Mouse (Mus musculus): ENCODE data around the gene Vps54. TPM values are rescaled to one million over a fixed set of nuclear protein-coding genes. Genes with fewer than 3 reads are reported as not detected.

The Vps54 gene
- polyA plus RNA-seq, 1 experiment from 2014 or later = 7.0 TPM

- H3K4me3 ChIP-seq = no peak overlapping the region
- H3K4me1 ChIP-seq = peaks cover 8% of the 10 kb centered on the region
- H3K9me3 ChIP-seq = no peaks in the 10 kb centered on the region
- no peaks in the 10 kb centered on the region for H3K27me3 ChIP-seq (replicated peaks)
- no peaks in the 10 kb centered on the region for H3K36me3 ChIP-seq
- WGBS = 84% methylated on average over 3 of the region's 3 CpGs
- H3K27ac ChIP-seq (replicated peaks) = no peak overlapping the region
- H3K9ac ChIP-seq = no peak overlapping the region
- no peak for ATAC-seq (ENCODE audit: extremely low read depth, insufficient number of reproducible peaks, low FRiP score, low TSS enrichment)
- no peak overlapping the region for H3K4me2 ChIP-seq
Observed at GRCm38 (mm10) chr11:21223539-21223938, 15.5 kb upstream of the Vps54 start.

- 73% methylated on average over 6 of the region's 6 CpGs for WGBS
- H3K9ac ChIP-seq = no peak overlapping the region
Observed at GRCm38 (mm10) chr11:21224041-21224440, 15.0 kb upstream of the Vps54 start.

GRCm38 (mm10) chr11:21224446-21224845, 14.6 kb upstream of the Vps54 start:
- no peak for ATAC-seq (ENCODE audit: extremely low read depth, insufficient number of reproducible peaks, low FRiP score, low TSS enrichment)
- H3K4me1 ChIP-seq = peaks cover 8% of the 10 kb centered on the region
- H3K36me3 ChIP-seq = no peaks in the 10 kb centered on the region
- H3K9me3 ChIP-seq = no peaks in the 10 kb centered on the region
- no peak overlapping the region for H3K4me3 ChIP-seq
- no peak overlapping the region for H3K4me2 ChIP-seq
- no peak overlapping the region for H3K9ac ChIP-seq
- no peak overlapping the region for H3K27ac ChIP-seq (replicated peaks)
- no peaks in the 10 kb centered on the region for H3K27me3 ChIP-seq (replicated peaks)

More at GRCm38 (mm10) chr11:21224041-21224440, 15.0 kb upstream of the Vps54 start:
- Histone ChIP-seq H3K4me3 (no peak overlapping the region), H3K4me1 (peaks cover 8% of the 10 kb centered on the region), H3K36me3 (no peaks in the 10 kb centered on the region), H3K27me3 (replicated peaks) (no peaks in the 10 kb centered on the region), H3K4me2 (no peak overlapping the region), H3K9me3 (no peaks in the 10 kb centered on the region), H3K27ac (replicated peaks) (no peak overlapping the region)
- ATAC-seq (ENCODE audit: extremely low read depth, insufficient number of reproducible peaks, low FRiP score, low TSS enrichment) = no peak

- H3K9me3 ChIP-seq = no peaks in the 10 kb centered on the region
- ATAC-seq (ENCODE audit: extremely low read depth, insufficient number of reproducible peaks, low FRiP score, low TSS enrichment) = no peak
- no peak overlapping the region for H3K4me2 ChIP-seq
- peaks cover 8% of the 10 kb centered on the region for H3K4me1 ChIP-seq
- H3K36me3 ChIP-seq = no peaks in the 10 kb centered on the region
- H3K4me3 ChIP-seq = no peak overlapping the region
- no peak overlapping the region for H3K9ac ChIP-seq
- H3K27ac ChIP-seq (replicated peaks) = no peak overlapping the region
- no peaks in the 10 kb centered on the region for H3K27me3 ChIP-seq (replicated peaks)
Observed at GRCm38 (mm10) chr11:21224983-21225382, 14.1 kb upstream of the Vps54 start.

GRCm38 (mm10) chr11:21235381-21235780, 3.7 kb upstream of the Vps54 start:
- no peak overlapping the region for H3K9ac ChIP-seq
- H3K9me3 ChIP-seq = no peaks in the 10 kb centered on the region
- no peak overlapping the region for H3K4me2 ChIP-seq
- H3K4me3 ChIP-seq = no peak overlapping the region
- H3K27me3 ChIP-seq (replicated peaks) = no peaks in the 10 kb centered on the region
- H3K27ac ChIP-seq (replicated peaks) = no peak overlapping the region
- H3K4me1 ChIP-seq = peaks cover 8% of the 10 kb centered on the region; the same call in 1 of the 2 replicates
- ATAC-seq (ENCODE audit: extremely low read depth, insufficient number of reproducible peaks, low FRiP score, low TSS enrichment) = no peak
- H3K36me3 ChIP-seq = no peaks in the 10 kb centered on the region

- peaks cover 11% of the 10 kb centered on the region; the same call in 1 of the 2 replicates for H3K4me1 ChIP-seq
- H3K27ac ChIP-seq (replicated peaks) = no peak overlapping the region
- H3K9me3 ChIP-seq = no peaks in the 10 kb centered on the region
- no peak overlapping the region for H3K9ac ChIP-seq
- H3K27me3 ChIP-seq (replicated peaks) = no peaks in the 10 kb centered on the region
- WGBS = 65% methylated on average over 2 of the region's 2 CpGs
- no peaks in the 10 kb centered on the region for H3K36me3 ChIP-seq
- no peak for ATAC-seq (ENCODE audit: extremely low read depth, insufficient number of reproducible peaks, low FRiP score, low TSS enrichment)
- H3K4me2 ChIP-seq = no peak overlapping the region
- H3K4me3 ChIP-seq = no peak overlapping the region
Observed at GRCm38 (mm10) chr11:21235821-21236220, 3.3 kb upstream of the Vps54 start.

- H3K27ac ChIP-seq (replicated peaks) = no peak overlapping the region
- WGBS = 71% methylated on average over 4 of the region's 4 CpGs
- no peak for ATAC-seq (ENCODE audit: extremely low read depth, insufficient number of reproducible peaks, low FRiP score, low TSS enrichment)
Observed at GRCm38 (mm10) chr11:21236996-21237395, 2.1 kb upstream of the Vps54 start.

GRCm38 (mm10) chr11:21237474-21238278, 1.4 kb upstream of the Vps54 start:
- WGBS = 90% methylated on average over 2 of the region's 2 CpGs
- H3K36me3 ChIP-seq = no peaks in the 10 kb centered on the region
- no peak for ATAC-seq (ENCODE audit: extremely low read depth, insufficient number of reproducible peaks, low FRiP score, low TSS enrichment)
- H3K9me3 ChIP-seq = no peaks in the 10 kb centered on the region
- H3K4me1 ChIP-seq = peaks cover 25% of the 10 kb centered on the region
- H3K4me3 ChIP-seq = peak overlapping the region; percentile 95
- H3K27me3 ChIP-seq (replicated peaks) = no peaks in the 10 kb centered on the region
- peak overlapping the region; percentile 99; the same call in 1 of the 2 replicates for H3K9ac ChIP-seq
- H3K4me2 ChIP-seq = peak overlapping the region; percentile 80
- peak overlapping the region; percentile 98 for H3K27ac ChIP-seq (replicated peaks)

More at GRCm38 (mm10) chr11:21236996-21237395, 2.1 kb upstream of the Vps54 start:
- Histone ChIP-seq H3K4me1 (peaks cover 20% of the 10 kb centered on the region), H3K4me2 (no peak overlapping the region), H3K9me3 (no peaks in the 10 kb centered on the region), H3K4me3 (no peak overlapping the region), H3K9ac (no peak overlapping the region), H3K36me3 (no peaks in the 10 kb centered on the region), H3K27me3 (replicated peaks) (no peaks in the 10 kb centered on the region)

GRCm38 (mm10) chr11:21238279-21239020, 631 bp upstream of the Vps54 start:
- H3K4me3 ChIP-seq = peak overlapping the region; percentile 95
- ATAC-seq (ENCODE audit: extremely low read depth, insufficient number of reproducible peaks, low FRiP score, low TSS enrichment) = peak; percentile 69
- H3K4me2 ChIP-seq = peak overlapping the region; percentile 80
- no peaks in the 10 kb centered on the region for H3K9me3 ChIP-seq
- peak overlapping the region; percentile 99 for H3K9ac ChIP-seq
- peak overlapping the region; percentile 98 for H3K27ac ChIP-seq (replicated peaks)
- WGBS = 1% methylated on average over 63 of the region's 65 CpGs
- peaks cover 31% of the 10 kb centered on the region for H3K4me1 ChIP-seq
- no peaks in the 10 kb centered on the region for H3K36me3 ChIP-seq
- no peaks in the 10 kb centered on the region for H3K27me3 ChIP-seq (replicated peaks)

- Histone ChIP-seq H3K4me3 (peak overlapping the region; percentile 95), H3K27me3 (replicated peaks) (no peaks in the 10 kb centered on the region), H3K36me3 (no peaks in the 10 kb centered on the region), H3K9me3 (no peaks in the 10 kb centered on the region), H3K27ac (replicated peaks) (peak overlapping the region; percentile 98), H3K4me2 (peak overlapping the region; percentile 80), H3K4me1 (peaks cover 31% of the 10 kb centered on the region), H3K9ac (peak overlapping the region; percentile 99)
- no peak for ATAC-seq (ENCODE audit: extremely low read depth, insufficient number of reproducible peaks, low FRiP score, low TSS enrichment)
- 23% methylated on average over 7 of the region's 7 CpGs for WGBS
Observed at GRCm38 (mm10) chr11:21239763-21240509, 855 bp downstream of the Vps54 start.

- H3K4me1 ChIP-seq = peaks cover 31% of the 10 kb centered on the region
- peaks cover 2% of the 10 kb centered on the region; the same call in 1 of the 2 replicates for H3K36me3 ChIP-seq
- H3K9me3 ChIP-seq = no peaks in the 10 kb centered on the region
- no peak for ATAC-seq (ENCODE audit: extremely low read depth, insufficient number of reproducible peaks, low FRiP score, low TSS enrichment)
- H3K4me3 ChIP-seq = no peak overlapping the region
- peak overlapping the region; percentile 26 for H3K4me2 ChIP-seq
- no peaks in the 10 kb centered on the region for H3K27me3 ChIP-seq (replicated peaks)
- H3K27ac ChIP-seq (replicated peaks) = no peak overlapping the region
- WGBS = 55% methylated on average over 1 of the region's 1 CpGs
- H3K9ac ChIP-seq = no peak overlapping the region
Observed at GRCm38 (mm10) chr11:21241351-21241750, 2.3 kb downstream of the Vps54 start.
